Mouse (Mus musculus) left cerebral cortex, postnatal 14 days (tissue): ENCODE data around the gene Rnpepl1. TPM values are rescaled to one million over a fixed set of nuclear protein-coding genes. Genes with fewer than 3 reads are reported as not detected.

ENCODE experiments used
- DNase-seq, 2 experiments: peaks; one replicate each; pipeline ENCODE4 v3.0.0; 2021 to 2022; ENCODE audit warnings: low spot score in 2 of 2, mixed read lengths in 1 of 2
- intact Hi-C: fragments of 180-260 bp; cut with DNase I; formaldehyde crosslinking; loops from one replicate; pipeline ENCODE4 v1.15.1; 2025
- long read RNA-seq, 2 experiments: library from polyadenylated mRNA; stranded (forward); transcript quantifications; one replicate each; pipeline ENCODE4 v2.0.0; 2021
- total RNA-seq, 2 experiments: library from RNA; stranded (reverse); gene quantifications; 2 replicates each; pipeline ENCODE4 v1.2.3; 2021

The Rnpepl1 gene
- total RNA-seq = 10 to 100 TPM; 39.9 to 42.5 TPM
- long read RNA-seq, experiment 1, transcript Rnpepl1-201 (11 exons, 3,337 nt) = major isoform, 14 of 38 reads
- long read RNA-seq, experiment 1, partial matches to known transcripts = 16 of 38 reads
- long read RNA-seq, experiment 1, other reads (novel, unspliced or antisense) = 6 of 38 reads
- long read RNA-seq, experiment 2, transcript Rnpepl1-201 (11 exons, 3,337 nt) = major isoform, 17 of 48 reads
- long read RNA-seq, experiment 2, partial matches to known transcripts = 19 of 48 reads
- long read RNA-seq, experiment 2, other reads (novel, unspliced or antisense) = 11 of 48 reads

- intact Hi-C loops = no loop called here
- peak; percentile 71 to 78 for DNase-seq
Measured at GRCm38 (mm10) chr1:92910239-92910885, at the start of gene Rnpepl1. Rnpepl1 (plus strand) TSS chr1:92910783.

- no peak for DNase-seq
- intact Hi-C loops = no loop called here
Measured at GRCm38 (mm10) chr1:92861503-92861902, 49.1 kb upstream of the Rnpepl1 start.

GRCm38 (mm10) chr1:92863268-92863667, 47.3 kb upstream of the Rnpepl1 start:
- DNase-seq = no peak
- intact Hi-C loops = no loop called here

- DNase-seq = peak in 1 of 2 experiments; percentile 58
- intact Hi-C loops = no loop called here
Measured at GRCm38 (mm10) chr1:92866170-92866569, 44.4 kb upstream of the Rnpepl1 start.

GRCm38 (mm10) chr1:92869985-92870384, 40.6 kb upstream of the Rnpepl1 start:
- intact Hi-C loops = no loop called here
- DNase-seq = no peak

- intact Hi-C loops = no loop called here
- DNase-seq = no peak
Measured at GRCm38 (mm10) chr1:92872666-92873065, 37.9 kb upstream of the Rnpepl1 start.

GRCm38 (mm10) chr1:92874011-92874410, 36.6 kb upstream of the Rnpepl1 start:
- DNase-seq = no peak
- intact Hi-C loops = no loop called here

GRCm38 (mm10) chr1:92875360-92876111, 35.0 kb upstream of the Rnpepl1 start:
- intact Hi-C loops = no loop called here
- DNase-seq = peak in 1 of 2 experiments; percentile 41

- DNase-seq = no peak
- intact Hi-C loops = no loop called here
Measured at GRCm38 (mm10) chr1:92877431-92877978, 33.1 kb upstream of the Rnpepl1 start.

- DNase-seq = no peak
- intact Hi-C loops = no loop called here
Measured at GRCm38 (mm10) chr1:92878066-92878741, 32.4 kb upstream of the Rnpepl1 start.

- DNase-seq = peak; percentile 39 to 71
- intact Hi-C loops = no loop called here
Measured at GRCm38 (mm10) chr1:92879266-92879665, 31.3 kb upstream of the Rnpepl1 start.

GRCm38 (mm10) chr1:92880101-92880500, 30.5 kb upstream of the Rnpepl1 start:
- intact Hi-C loops = no loop called here
- DNase-seq = no peak

GRCm38 (mm10) chr1:92881982-92882381, 28.6 kb upstream of the Rnpepl1 start:
- intact Hi-C loops = no loop called here
- no peak for DNase-seq

- intact Hi-C loops = no loop called here
- DNase-seq = no peak
Measured at GRCm38 (mm10) chr1:92888901-92889655, 21.5 kb upstream of the Rnpepl1 start.

- intact Hi-C loops = no loop called here
Measured at GRCm38 (mm10) chr1:92892791-92893190, 17.8 kb upstream of the Rnpepl1 start.

GRCm38 (mm10) chr1:92893896-92894295, 16.7 kb upstream of the Rnpepl1 start:
- no peak for DNase-seq
- intact Hi-C loops = no loop called here

More at GRCm38 (mm10) chr1:92892791-92893190, 17.8 kb upstream of the Rnpepl1 start:
- no peak for DNase-seq

GRCm38 (mm10) chr1:92895089-92895488, 15.5 kb upstream of the Rnpepl1 start:
- peak; percentile 89 to 92 for DNase-seq
- intact Hi-C loops = loop anchor here (5.0 kb wide), 1 partner anchor 378 kb away; the partner anchor contains the start of gene Olfr1414

- DNase-seq = peak; percentile 79 to 91
- intact Hi-C loops = no loop called here
Measured at GRCm38 (mm10) chr1:92902786-92903185, 7.8 kb upstream of the Rnpepl1 start, which contains the start of gene Ankmy1. Ankmy1 (minus strand) TSS chr1:92902906.

- peak; percentile 39 to 57 for DNase-seq
- intact Hi-C loops = no loop called here
Measured at GRCm38 (mm10) chr1:92903627-92904026, 7.0 kb upstream of the Rnpepl1 start.
